38 mouse cellular contexts compared by ENCODE assay signal in the genomic region with DNA sequence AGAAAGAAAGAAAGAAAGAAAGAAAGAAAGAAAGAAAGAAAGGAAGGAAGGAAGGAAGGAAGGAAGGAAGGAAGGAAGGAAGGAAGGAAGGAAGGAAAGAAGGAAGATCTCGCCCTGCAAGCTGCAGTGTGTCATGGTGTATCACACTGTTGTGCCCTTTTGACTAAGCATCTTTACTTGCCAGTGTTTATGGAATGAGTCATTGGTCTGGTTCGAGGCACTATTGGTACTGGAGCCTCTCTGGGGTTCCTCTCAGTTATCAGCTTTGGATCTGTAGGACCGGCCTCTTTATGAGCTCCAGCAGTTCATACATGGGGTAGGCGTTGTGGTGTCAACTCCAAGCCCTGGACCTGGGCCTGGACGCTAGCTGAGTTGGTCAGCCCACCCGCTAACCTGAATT. TPM values are rescaled to one million over a fixed set of nuclear protein-coding genes. Genes with fewer than 3 reads are reported as not detected.
"Had no signal": no experiment of that assay in that cellular context is flagged by ENCODE, and none has a peak within 500 bp of the region (broad histone marks: within the 10 kb centered on the region; RNA-seq: fewer than 3 reads in every experiment).

No protein-coding gene starts in this region.

- H3K9ac ChIP-seq: heart, embryonic 13.5 days; heart, embryonic 15.5 days; hindbrain, embryonic 13.5 days; hindbrain, embryonic 15.5 days; kidney, embryonic 15.5 days; limb, embryonic 13.5 days; limb, embryonic 15.5 days; liver, embryonic 12.5 days; liver, embryonic 14.5 days had no signal

- H3K27ac ChIP-seq: gastrocnemius, adult 2 months; heart, adult 2 months; heart, embryonic 13.5 days; heart, embryonic 15.5 days; hindbrain, embryonic 13.5 days; hindbrain, embryonic 15.5 days; hindbrain, postnatal 0 days; kidney, embryonic 15.5 days; kidney, postnatal 0 days; limb, embryonic 13.5 days; limb, embryonic 15.5 days; liver, embryonic 12.5 days; liver, embryonic 14.5 days had no signal

- H3K27me3 ChIP-seq: heart, embryonic 13.5 days; heart, embryonic 15.5 days; hindbrain, embryonic 13.5 days; hindbrain, embryonic 15.5 days; kidney, embryonic 15.5 days; limb, embryonic 13.5 days; limb, embryonic 15.5 days had no signal

- H3K36me3 ChIP-seq: heart, embryonic 13.5 days; heart, embryonic 15.5 days; hindbrain, embryonic 13.5 days; hindbrain, embryonic 15.5 days; kidney, embryonic 15.5 days; limb, embryonic 13.5 days; limb, embryonic 15.5 days; liver, embryonic 12.5 days had no signal

- H3K4me1 ChIP-seq: heart, embryonic 15.5 days; limb, embryonic 15.5 days; liver, embryonic 12.5 days had no signal

- H3K9me3 ChIP-seq: heart, embryonic 13.5 days; heart, embryonic 15.5 days; hindbrain, embryonic 13.5 days; hindbrain, embryonic 15.5 days; kidney, embryonic 15.5 days; limb, embryonic 13.5 days; limb, embryonic 15.5 days; liver, embryonic 12.5 days had no signal

- H3K4me2 ChIP-seq: heart, embryonic 11.5 days; heart, embryonic 13.5 days; heart, embryonic 15.5 days; hindbrain, embryonic 13.5 days; hindbrain, embryonic 15.5 days; kidney, embryonic 15.5 days; limb, embryonic 13.5 days; limb, embryonic 15.5 days; liver, embryonic 12.5 days had no signal

- ATAC-seq: hindbrain, postnatal 0 days; liver, embryonic 12.5 days had no signal

- DNase-seq: gastrocnemius, adult 2 months; gastrocnemius, postnatal 10 days; gastrocnemius, postnatal 25 days; heart, adult 11 months; heart, adult 2 months; heart, postnatal 14 days; heart, postnatal 36 days; kidney, adult 11 months; kidney, adult 2 months; kidney, adult 9 months; kidney, postnatal 14 days; kidney, postnatal 36 days; layer of hippocampus, adult 9-11 months; layer of hippocampus, postnatal 36 days; left cerebral cortex, postnatal 4 days had no signal

- H3K4me3 ChIP-seq: gastrocnemius, adult 2 months; heart, adult 2 months; heart, embryonic 13.5 days; heart, embryonic 15.5 days; hindbrain, embryonic 13.5 days; hindbrain, embryonic 15.5 days; kidney, embryonic 15.5 days; limb, embryonic 13.5 days; limb, embryonic 15.5 days; liver, embryonic 12.5 days had no signal

RNA-seq across cellular contexts. Expression of a gene that starts 45.4 kb away (rescaled TPM):
- total RNA-seq: gastrocnemius, adult 2 months; gastrocnemius, postnatal 25 days; heart, adult 2 months; heart, postnatal 14 days; heart, postnatal 36 days; hematopoietic stem cell, adult 5-6 weeks; hindbrain, postnatal 0 days; layer of hippocampus, adult 18-20 months; layer of hippocampus, postnatal 14 days; layer of hippocampus, postnatal 36 days; left cerebral cortex, adult 8-10 months; left cerebral cortex, postnatal 25 days had no signal
- polyA plus RNA-seq: gonadal fat pad, adult 2 months; heart, adult 2 months; hindbrain, embryonic 11.5 days; hindbrain, embryonic 13.5 days; limb, embryonic 11.5 days; limb, embryonic 13.5 days had no signal

RNA-seq across cellular contexts. Expression of a gene that starts 57.7 kb away (rescaled TPM):
- total RNA-seq: gastrocnemius, adult 2 months; gastrocnemius, postnatal 10 days; gastrocnemius, postnatal 25 days; heart, postnatal 14 days; heart, postnatal 36 days; hindbrain, postnatal 0 days; layer of hippocampus, adult 18-20 months; layer of hippocampus, postnatal 14 days; layer of hippocampus, postnatal 36 days; left cerebral cortex, adult 18-20 months; left cerebral cortex, postnatal 25 days; left cerebral cortex, postnatal 4 days had no signal
- polyA plus RNA-seq: hindbrain, embryonic 11.5 days; hindbrain, embryonic 13.5 days; hindbrain, embryonic 15.5 days; hindbrain, postnatal 0 days; intestine, embryonic 14.5 days; kidney, adult 2 months; kidney, embryonic 15.5 days; large intestine, adult 2 months; limb, embryonic 11.5 days; limb, embryonic 13.5 days; limb, embryonic 15.5 days; liver, embryonic 12.5 days had no signal
